Mouse (Mus musculus): ENCODE results near the gene Mpnd. TPM values are rescaled to one million over a fixed set of nuclear protein-coding genes. Genes with fewer than 3 reads are reported as not detected.

Mpnd gene
- total RNA-seq (2023): 10 to 100 TPM; 33.3 to 34.0 TPM

DNA sequence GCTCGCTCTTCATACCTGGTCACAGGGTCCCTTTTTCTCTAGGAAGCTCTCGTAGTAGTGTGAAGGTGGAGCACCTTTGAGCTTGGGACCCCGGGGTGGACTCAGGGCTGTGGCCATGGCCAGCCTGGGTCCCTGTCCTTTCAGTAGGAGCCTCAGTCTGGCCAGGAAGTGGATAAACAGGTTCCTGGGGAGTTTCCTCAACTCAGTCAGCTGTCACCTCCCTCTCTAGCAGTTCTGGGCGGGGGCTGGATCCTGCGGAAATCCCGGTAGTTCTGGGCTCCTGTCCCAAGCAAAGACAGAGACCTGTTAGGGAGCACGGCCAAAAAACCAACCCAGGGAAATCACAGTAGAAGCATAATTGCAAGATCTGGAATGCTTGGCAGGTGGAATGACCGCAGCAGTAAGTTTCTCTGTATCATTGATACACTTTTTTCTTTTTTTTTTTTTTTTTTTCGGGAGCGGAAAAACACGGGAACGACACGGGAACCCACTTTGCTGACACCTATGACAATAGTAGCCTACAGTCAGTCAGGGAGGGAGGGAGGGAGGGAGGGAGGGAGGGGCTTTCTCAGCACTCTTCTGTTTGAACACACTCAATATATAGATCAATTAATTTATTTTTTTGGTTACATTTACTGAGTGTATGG is at the start of gene Mpnd, which contains the start of gene Stap2:
TSS of gene Mpnd (plus strand) at position 297 of the 647 bp plus-strand sequence.
TSS of gene Stap2 (minus strand) at position 170 of the 647 bp plus-strand sequence.

GRCm38 (mm10) chr17:55958918-55959728 is 46.4 kb upstream of the Mpnd start, which contains the start of gene Yju2:
Gene Yju2 (plus strand): TSS chr17:55959099.

GRCm38 (mm10) chr17:55969966-55970891 is 35.3 kb upstream of the Mpnd start, which contains the start of gene Shd:
Gene Shd (plus strand): TSS chr17:55970467.

GRCm38 (mm10) chr17:55986030-55986961 is 19.2 kb upstream of the Mpnd start, which contains the start of gene Fsd1:
Gene Fsd1 (plus strand): TSS chr17:55986509.

GRCm38 (mm10) chr17:56036176-56036900 is 30.8 kb downstream of the Mpnd start, which contains the start of gene Sh3gl1:
Gene Sh3gl1 (minus strand): TSS chr17:56036635.

DNA sequence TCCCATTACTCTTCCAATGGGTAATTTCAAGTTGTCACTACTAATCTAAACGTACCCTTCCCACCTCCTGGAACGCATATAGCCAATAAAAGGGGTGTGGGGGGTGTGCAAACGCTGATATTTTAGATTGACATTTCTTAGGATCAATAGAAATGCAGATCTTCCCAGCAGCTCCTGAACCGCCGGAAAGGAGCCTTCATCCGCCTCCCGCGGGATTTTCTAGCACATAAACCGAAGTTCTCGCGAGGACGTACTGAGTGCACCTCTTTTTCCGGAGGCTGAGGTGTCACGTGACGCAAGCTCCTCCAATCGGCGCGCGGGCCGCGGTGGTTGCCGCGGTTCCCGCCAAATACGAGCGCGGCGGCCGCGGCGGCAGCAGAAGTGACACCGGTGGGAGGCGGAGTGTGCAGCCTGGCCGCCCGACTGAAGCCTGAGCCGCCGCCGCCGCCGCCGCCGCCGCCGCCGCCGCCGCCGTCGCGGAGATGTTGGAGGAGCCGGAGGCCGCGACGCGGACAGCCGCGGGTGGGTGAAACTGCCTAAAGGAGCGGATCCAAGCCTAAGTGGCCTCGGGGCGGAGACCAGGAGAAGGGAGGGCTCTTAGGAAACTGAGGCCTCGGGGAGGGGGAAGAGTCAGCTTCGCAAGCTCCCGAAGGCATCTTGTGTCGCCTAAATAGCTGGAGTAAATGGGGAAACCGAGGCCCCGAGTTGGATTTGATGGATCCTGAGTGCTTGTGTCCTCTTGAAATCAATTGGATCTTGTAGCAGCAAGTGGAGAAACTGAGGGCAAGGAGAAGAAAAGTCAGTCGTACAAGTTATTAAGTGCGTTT is 34.7 kb downstream of the Mpnd start, which contains the start of gene Chaf1a:
TSS of gene Chaf1a (plus strand) at position 410 of the 827 bp plus-strand sequence.

Other genes with a start within 250 kb of the Mpnd start
- gene Zfp119a, start 126.8 kb upstream of the Mpnd start, total RNA-seq (2023): 1 to 10 TPM; 2.2 to 3.1 TPM
- 1 to 10 TPM; 5.9 to 8.4 TPM for gene Zfp959, start 113.6 kb upstream of the Mpnd start, total RNA-seq (2023)
- 1 to 10 TPM; 3.8 to 4.2 TPM for gene Zfp119b, start 56.2 kb upstream of the Mpnd start, total RNA-seq (2023)
- 100 to 1,000 TPM; 139 to 149 TPM for gene Ebi3, start 53.1 kb upstream of the Mpnd start, total RNA-seq (2023)
- gene Yju2, start 46.6 kb upstream of the Mpnd start, total RNA-seq (2023): 10 to 100 TPM; 21.2 to 21.7 TPM
- gene Shd, start 35.2 kb upstream of the Mpnd start, total RNA-seq (2023): 1 to 10 TPM in 1 of 2 experiments, under 1 TPM in 1; 0.94 to 1.2 TPM
- gene Fsd1, start 19.2 kb upstream of the Mpnd start, total RNA-seq (2023): not detected
- 1 to 10 TPM; 1.2 to 1.4 TPM for gene Stap2, start 127 bp upstream of the Mpnd start, total RNA-seq (2023)
- gene Sh3gl1, start 30.9 kb downstream of the Mpnd start, total RNA-seq (2023): 10 to 100 TPM; 56.9 to 59.5 TPM
- 10 to 100 TPM; 20.0 to 29.1 TPM for gene Chaf1a, start 34.7 kb downstream of the Mpnd start, total RNA-seq (2023)
- 10 to 100 TPM; 24.1 to 29.2 TPM for gene Ubxn6, start 69.3 kb downstream of the Mpnd start, total RNA-seq (2023)
- 10 to 100 TPM; 49.3 to 54.5 TPM for gene Hdgfl2, start 73.9 kb downstream of the Mpnd start, total RNA-seq (2023)
- gene Plin4, start 104.1 kb downstream of the Mpnd start, total RNA-seq (2023): under 1 TPM; 0.28 to 0.49 TPM
- gene Plin5, start 111.9 kb downstream of the Mpnd start, total RNA-seq (2023): 1 to 10 TPM in 1 of 2 experiments, under 1 TPM in 1; 0.94 to 1.9 TPM
- 100 to 1,000 TPM; 184 to 229 TPM for gene Lrg1, start 116.3 kb downstream of the Mpnd start, total RNA-seq (2023)
- gene Sema6b, start 134.6 kb downstream of the Mpnd start, total RNA-seq (2023): 1 to 10 TPM; 5.7 to 5.8 TPM
- gene Tnfaip8l1, start 156.8 kb downstream of the Mpnd start, total RNA-seq (2023): 1 to 10 TPM; 2.2 to 2.3 TPM
- gene Mydgf, start 178.2 kb downstream of the Mpnd start, total RNA-seq (2023): 10 to 100 TPM; 30.2 to 32.1 TPM
- 10 to 100 TPM; 34.8 to 38.4 TPM for gene Dpp9, start 213.2 kb downstream of the Mpnd start, total RNA-seq (2023)

Measured in neutrophil, adult 83 days (primary cell).